Comparison of ENCODE assay signal across 19 mouse cellular contexts in the genomic region with DNA sequence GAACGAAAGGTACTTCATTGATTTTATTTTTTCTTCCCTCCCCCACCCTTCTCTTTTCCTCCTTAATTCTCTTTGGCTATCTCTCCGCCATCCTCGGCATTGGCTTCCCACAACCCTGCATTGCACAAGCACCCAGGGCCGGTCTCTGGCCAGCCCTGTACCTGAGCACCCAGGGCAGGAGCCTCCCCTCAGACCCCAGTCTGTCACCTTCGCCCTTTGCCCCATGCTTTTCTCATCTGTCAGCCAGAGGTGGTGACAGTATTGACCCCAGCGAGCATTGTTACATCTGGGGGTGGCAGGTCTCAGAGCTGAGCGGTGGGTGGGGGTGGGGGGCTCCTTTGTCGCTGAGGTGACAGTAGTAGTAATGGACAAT. TPM values are rescaled to one million over a fixed set of nuclear protein-coding genes. Genes with fewer than 3 reads are reported as not detected.
DNase-seq lines count a peak whose midpoint lies in the region; ATAC-seq and TF ChIP-seq lines count a peak whose summit lies in the region.
"Had no signal": no experiment of that assay in that cellular context is flagged by ENCODE, and none has a peak within 500 bp of the region (broad histone marks: within the 10 kb centered on the region; RNA-seq: fewer than 3 reads in every experiment).

No protein-coding gene starts in this region.

- 84% methylated on average over 8 of the region's 8 CpGs for WGBS in forebrain, embryonic 10.5 days
- WGBS in forebrain, embryonic 16.5 days: 80% methylated on average over 8 of the region's 8 CpGs
- WGBS in midbrain, embryonic 10.5 days: 81% methylated on average over 8 of the region's 8 CpGs
- 81% methylated on average over 8 of the region's 8 CpGs for WGBS in midbrain, postnatal 0 days
- 37% methylated on average over 8 of the region's 8 CpGs for WGBS in liver, embryonic 14.5 days (ENCODE audit: insufficient replicate concordance)
- 54% methylated on average over 8 of the region's 8 CpGs for WGBS in stomach, postnatal 0 days

- peaks cover 8% of the 10 kb centered on the region; the same call in 1 of the 2 replicates for H3K27me3 ChIP-seq in forebrain, embryonic 10.5 days (ENCODE audit: poor library complexity, severe bottlenecking)
- no peaks in the 10 kb centered on the region for H3K27me3 ChIP-seq in forebrain, embryonic 16.5 days (replicated peaks; ENCODE audit: control insufficient read depth, insufficient read depth, low read length)
- H3K27me3 ChIP-seq in midbrain, embryonic 10.5 days (ENCODE audit: low read depth, poor library complexity, severe bottlenecking): 0 out of 2 replicates have a peak, but pooled peaks cover 6% of the 10 kb centered on the region
- no peaks in the 10 kb centered on the region for H3K27me3 ChIP-seq in midbrain, postnatal 0 days (ENCODE audit: insufficient read depth, low read length)
- H3K27me3 ChIP-seq in liver, embryonic 14.5 days (ENCODE audit: control insufficient read depth, insufficient read depth, low read length): no peaks in the 10 kb centered on the region
- H3K27me3 ChIP-seq in stomach, postnatal 0 days (ENCODE audit: control insufficient read depth, insufficient read depth, low read length): no peaks in the 10 kb centered on the region
- H3K27me3 ChIP-seq: heart, embryonic 12.5 days; limb, embryonic 13.5 days had no signal

- no peak overlapping the region for H3K9ac ChIP-seq in forebrain, embryonic 16.5 days (replicated peaks; ENCODE audit: low read depth, low read length)
- H3K9ac ChIP-seq in midbrain, postnatal 0 days (replicated peaks; ENCODE audit: low read length, poor library complexity, severe bottlenecking): no peak overlapping the region
- no peak overlapping the region for H3K9ac ChIP-seq in liver, embryonic 14.5 days (replicated peaks)
- H3K9ac ChIP-seq in stomach, postnatal 0 days (ENCODE audit: low read length): no peak overlapping the region
- H3K9ac ChIP-seq: heart, embryonic 12.5 days; limb, embryonic 13.5 days had no signal

- ATAC-seq in forebrain, embryonic 16.5 days: no peak
- no peak for ATAC-seq in midbrain, postnatal 0 days (ENCODE audit: low FRiP score)
- peak; percentile 54 for ATAC-seq in liver, embryonic 14.5 days (ENCODE audit: insufficient read depth)
- peak; percentile 12; the same call in 1 of the 2 replicates for ATAC-seq in stomach, postnatal 0 days (ENCODE audit: low FRiP score, low TSS enrichment)
- ATAC-seq: CD4-positive, CD25-positive, alpha-beta regulatory T cell, adult 4 months had no signal

- no peak overlapping the region for H3K4me3 ChIP-seq in forebrain, embryonic 10.5 days
- no peak overlapping the region for H3K4me3 ChIP-seq in forebrain, embryonic 16.5 days (replicated peaks; ENCODE audit: low read length)
- no peak overlapping the region for H3K4me3 ChIP-seq in midbrain, embryonic 10.5 days
- H3K4me3 ChIP-seq in midbrain, postnatal 0 days (ENCODE audit: low read depth, low read length): no peak overlapping the region
- H3K4me3 ChIP-seq in liver, embryonic 14.5 days (ENCODE audit: insufficient read depth in 1 of 2, low read depth in 2 of 2, low read length in 2 of 2): no peak overlapping the region
- no peak overlapping the region for H3K4me3 ChIP-seq in stomach, postnatal 0 days (ENCODE audit: low read depth, low read length)
- H3K4me3 ChIP-seq: heart, embryonic 12.5 days; limb, embryonic 13.5 days; myocyte had no signal

- TF ChIP-seq EP300 in liver, embryonic 14.5 days (IDR thresholded peaks at IDR 0.05; ENCODE audit: low read depth): no peak
- no peak for TF ChIP-seq EP300 in stomach, postnatal 0 days (optimal IDR thresholded peaks at IDR 0.05)

- peak overlapping the region; percentile 70 for H3K27ac ChIP-seq in forebrain, embryonic 10.5 days
- H3K27ac ChIP-seq in forebrain, embryonic 16.5 days (ENCODE audit: low read length): no peak overlapping the region; the same call in 1 of the 2 replicates
- H3K27ac ChIP-seq in midbrain, embryonic 10.5 days (replicated peaks): peak overlapping the region; percentile 34; the same call in 1 of the 2 replicates
- no peak overlapping the region for H3K27ac ChIP-seq in midbrain, postnatal 0 days (ENCODE audit: low read depth, low read length)
- no peak overlapping the region for H3K27ac ChIP-seq in liver, embryonic 14.5 days
- H3K27ac ChIP-seq in stomach, postnatal 0 days (replicated peaks): no peak overlapping the region
- H3K27ac ChIP-seq: limb, embryonic 13.5 days had no signal

- H3K36me3 ChIP-seq in forebrain, embryonic 10.5 days (replicated peaks): peaks cover 24% of the 10 kb centered on the region
- H3K36me3 ChIP-seq in forebrain, embryonic 16.5 days (ENCODE audit: control insufficient read depth, insufficient read depth): no peaks in the 10 kb centered on the region
- H3K36me3 ChIP-seq in midbrain, embryonic 10.5 days: peaks cover 21% of the 10 kb centered on the region
- peaks cover 9% of the 10 kb centered on the region; the same call in 1 of the 2 replicates for H3K36me3 ChIP-seq in midbrain, postnatal 0 days (ENCODE audit: insufficient read depth, low read length)
- no peaks in the 10 kb centered on the region; the same call in 1 of the 2 replicates for H3K36me3 ChIP-seq in liver, embryonic 14.5 days (replicated peaks; ENCODE audit: control insufficient read depth, insufficient read depth, low read depth)
- peaks cover 4% of the 10 kb centered on the region; the same call in 1 of the 2 replicates for H3K36me3 ChIP-seq in stomach, postnatal 0 days (ENCODE audit: control insufficient read depth, insufficient read depth, low read length)

- TF ChIP-seq CTCF in midbrain, postnatal 0 days (IDR thresholded peaks at IDR 0.05): no peak
- no peak for TF ChIP-seq CTCF in liver, embryonic 14.5 days (IDR thresholded peaks at IDR 0.05; ENCODE audit: low read depth)
- no peak for TF ChIP-seq CTCF in stomach, postnatal 0 days (IDR thresholded peaks at IDR 0.05; ENCODE audit: low read depth)

- H3K9me3 ChIP-seq in forebrain, embryonic 10.5 days: no peaks in the 10 kb centered on the region
- H3K9me3 ChIP-seq in forebrain, embryonic 16.5 days (ENCODE audit: control insufficient read depth, low read length): no peaks in the 10 kb centered on the region
- no peaks in the 10 kb centered on the region for H3K9me3 ChIP-seq in midbrain, embryonic 10.5 days (replicated peaks)
- H3K9me3 ChIP-seq in midbrain, postnatal 0 days (ENCODE audit: low read length): no peaks in the 10 kb centered on the region
- no peaks in the 10 kb centered on the region for H3K9me3 ChIP-seq in liver, embryonic 14.5 days (ENCODE audit: control insufficient read depth, low read length)
- no peaks in the 10 kb centered on the region for H3K9me3 ChIP-seq in stomach, postnatal 0 days (ENCODE audit: control insufficient read depth, low read length)
- H3K9me3 ChIP-seq: heart, embryonic 12.5 days; limb, embryonic 13.5 days; megakaryocyte, embryonic 14.5 days had no signal

- DNase-seq in forebrain, embryonic 10.5 days (ENCODE audit: extremely low spot score, low spot score): no peak
- DNase-seq in midbrain, embryonic 10.5 days (ENCODE audit: low spot score): no peak
- no peak for DNase-seq in midbrain, postnatal 0 days (ENCODE audit: low spot score)
- peak in 1 of 3 experiments; percentile 18 for DNase-seq in liver, embryonic 14.5 days (ENCODE audit: low read depth in 3 of 3, low spot score in 3 of 3)
- no peak for DNase-seq in stomach, postnatal 0 days (ENCODE audit: low spot score)
- no peak for DNase-seq in urinary bladder, postnatal 10 days (ENCODE audit: low spot score)
- DNase-seq in right cerebral cortex, postnatal 14 days: no peak
- DNase-seq: cerebellum, adult 9-11 months; kidney, adult 18-20 months; kidney, postnatal 25 days; layer of hippocampus, adult 9-11 months; lung, postnatal 10 days; thymus, postnatal 14 days had no signal

- H3K4me1 ChIP-seq in forebrain, embryonic 10.5 days: peaks cover 55% of the 10 kb centered on the region
- H3K4me1 ChIP-seq in forebrain, embryonic 16.5 days (replicated peaks; ENCODE audit: control insufficient read depth, insufficient read depth, low read length): peaks cover 17% of the 10 kb centered on the region
- peaks cover 33% of the 10 kb centered on the region for H3K4me1 ChIP-seq in midbrain, embryonic 10.5 days
- H3K4me1 ChIP-seq in midbrain, postnatal 0 days (ENCODE audit: insufficient read depth, low read length): peaks cover 11% of the 10 kb centered on the region; the same call in 1 of the 2 replicates
- H3K4me1 ChIP-seq in liver, embryonic 14.5 days (replicated peaks; ENCODE audit: control insufficient read depth in 2 of 2, insufficient read depth in 2 of 2, low read length in 1 of 2): peaks cover 5 to 9% of the 10 kb centered on the region in 2 experiments; a peak in 2 of 4 replicates
- H3K4me1 ChIP-seq in stomach, postnatal 0 days (replicated peaks; ENCODE audit: control insufficient read depth, insufficient read depth): no peaks in the 10 kb centered on the region

- H3K4me2 ChIP-seq in forebrain, embryonic 16.5 days (ENCODE audit: low read length): no peak overlapping the region
- H3K4me2 ChIP-seq in midbrain, postnatal 0 days (ENCODE audit: low read depth, low read length, poor library complexity, severe bottlenecking): no peak overlapping the region
- H3K4me2 ChIP-seq in liver, embryonic 14.5 days (ENCODE audit: low read depth): peak overlapping the region; percentile 35; the same call in 1 of the 2 replicates
- no peak overlapping the region for H3K4me2 ChIP-seq in stomach, postnatal 0 days (replicated peaks; ENCODE audit: low read depth)
- H3K4me2 ChIP-seq: heart, embryonic 12.5 days; limb, embryonic 13.5 days had no signal

RNA-seq across cellular contexts. Expression of a gene that starts 56.5 kb away (rescaled TPM):
- polyA plus RNA-seq in forebrain, embryonic 10.5 days (2016; fragmentation: Nextera tagmentation; extraction: Ambion mirVana): 36.2 and 38.4 TPM in 2 replicates
- 16.4 and 16.9 TPM in 2 replicates for polyA plus RNA-seq in forebrain, embryonic 16.5 days (2015; fragmentation: Nextera tagmentation; extraction: Ambion mirVana)
- 32.0 and 34.2 TPM in 2 replicates for polyA plus RNA-seq in midbrain, embryonic 10.5 days (2016; fragmentation: Nextera tagmentation; extraction: Ambion mirVana)
- 34.5 and 34.7 TPM in 2 replicates for total RNA-seq in midbrain, postnatal 0 days (2014; rRNA removed)
- polyA plus RNA-seq in midbrain, postnatal 0 days (2015; fragmentation: Nextera tagmentation; extraction: Ambion mirVana): 17.5 and 17.9 TPM in 2 replicates
- 6.7 and 6.8 TPM in 2 replicates for polyA plus RNA-seq in liver, embryonic 14.5 days (2012; rRNA removed)
- polyA plus RNA-seq in liver, embryonic 14.5 days (2014; fragmentation: Nextera tagmentation; extraction: Ambion mirVana): 10.9 and 11.1 TPM in 2 replicates
- 9.4 and 10.8 TPM in 2 replicates for polyA plus RNA-seq in stomach, postnatal 0 days (2015; fragmentation: Nextera tagmentation; extraction: Ambion mirVana)

Comparison
In these comparisons a context has a peak if more than half of its experiments do, and no peak if none do; other contexts are left out.
1. H3K27ac ChIP-seq: peak in forebrain, embryonic 10.5 days (single experiment) and midbrain, embryonic 10.5 days (single experiment); none in forebrain, embryonic 16.5 days (single experiment), midbrain, postnatal 0 days (single experiment), liver, embryonic 14.5 days (single experiment) and stomach, postnatal 0 days (single experiment).
2. ATAC-seq: peak in liver, embryonic 14.5 days (single experiment) and stomach, postnatal 0 days (single experiment); none in forebrain, embryonic 16.5 days (single experiment) and midbrain, postnatal 0 days (single experiment).